Mouse (Mus musculus) kidney, embryonic 14.5 days (tissue): ENCODE measurements around the gene Crmp1. TPM values are rescaled to one million over a fixed set of nuclear protein-coding genes. Genes with fewer than 3 reads are reported as not detected.
A peak's percentile ranks its signal among the peaks of the same experiment; 100 is the strongest.

ENCODE experiments used
- ATAC-seq: fragments of 200-750 bp; cut with Nextera tagmentation; 2 replicates; pipeline ENCODE4 v1.8.0; 2017; ENCODE audit warnings: moderate number of reproducible peaks, mild to moderate bottlenecking, moderate TSS enrichment, moderate library complexity; ENCODE audit not compliant: low FRiP score, low TSS enrichment
- H3K27ac ChIP-seq: fragments of 300-500 bp; sonication (generic); 2 replicates; pipeline ENCODE4 v1.5.1; 2014; ENCODE audit warnings: low read depth, mild to moderate bottlenecking, low read length, moderate library complexity, mixed read lengths
- H3K27me3 ChIP-seq: fragments of 300-500 bp; sonication (generic); 2 replicates; pipeline ENCODE4 v1.6.1; 2014; ENCODE audit warnings: mild to moderate bottlenecking, low read length; ENCODE audit not compliant: control insufficient read depth, insufficient read depth
- H3K36me3 ChIP-seq: fragments of 300-500 bp; sonication (generic); 2 replicates; pipeline ENCODE4 v1.6.1; 2014; ENCODE audit warnings: low read length, mixed read lengths; ENCODE audit not compliant: control insufficient read depth, insufficient read depth
- H3K4me1 ChIP-seq: fragments of 300-500 bp; sonication (generic); 2 replicates; pipeline ENCODE4 v1.6.1; 2014; ENCODE audit warnings: low read length, mixed read lengths; ENCODE audit not compliant: control insufficient read depth, insufficient read depth
- H3K4me2 ChIP-seq: fragments of 300-500 bp; sonication (generic); replicated peaks from 2 replicates; pipeline ENCODE4 v1.6.1; 2014; ENCODE audit warnings: low read depth, mild to moderate bottlenecking, low read length
- H3K4me3 ChIP-seq: fragments of 300-500 bp; sonication (generic); 2 replicates; pipeline ENCODE4 v1.5.1; 2014; ENCODE audit warnings: mild to moderate bottlenecking, low read length
- H3K9ac ChIP-seq: fragments of 300-500 bp; sonication (generic); 2 replicates; pipeline ENCODE4 v1.6.1; 2014; ENCODE audit warnings: low read depth, mild to moderate bottlenecking, low read length, moderate library complexity
- H3K9me3 ChIP-seq: fragments of 300-500 bp; sonication (generic); 2 replicates; pipeline ENCODE4 v1.6.1; 2016; ENCODE audit warnings: low read length; ENCODE audit not compliant: control insufficient read depth
- WGBS: fragments of 180-500 bp; shearing (Covaris S2); extraction: QIAGEN DNeasy Blood & Tissue Kit; methylation state at CpG from one replicate; pipeline ENCODE4 v1.1.7; 2014; 5-methylcytosine and 5-hydroxymethylcytosine counted together
- polyA plus RNA-seq: library from polyadenylated mRNA; unstranded; fragments of >200 nt; fragmentation: Nextera tagmentation; extraction: Ambion mirVana; gene quantifications from 2 replicates; pipeline ENCODE4 v1.2.1, GENCODE M21; 2014

The Crmp1 gene
- 9.7 and 12.0 TPM in 2 replicates for polyA plus RNA-seq

DNA sequence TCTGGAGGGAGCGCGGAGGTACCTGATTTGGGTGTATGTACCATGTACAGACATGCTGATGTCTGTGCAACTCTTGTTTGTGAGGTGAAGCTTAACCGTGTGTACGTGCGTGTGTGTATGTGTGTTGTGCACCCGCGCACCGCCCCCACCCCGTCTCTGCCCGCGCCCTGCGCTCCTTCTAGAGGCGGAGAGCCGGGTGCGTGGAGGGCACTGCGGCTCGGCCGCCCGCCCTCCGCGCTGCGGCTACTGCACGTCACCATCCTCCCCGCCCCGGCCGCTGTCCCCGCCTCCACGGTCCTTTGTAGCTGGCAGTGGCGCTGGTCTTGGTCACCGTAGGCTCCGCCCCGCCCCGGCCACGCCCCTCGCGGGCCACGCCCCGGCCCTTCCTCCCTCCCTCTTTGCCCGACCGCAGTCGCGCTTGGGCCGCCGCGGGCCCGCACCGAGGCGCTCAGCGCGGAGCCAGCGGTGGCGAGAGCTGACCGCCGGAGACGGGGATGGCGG is at the start of gene Crmp1:
Gene Crmp1 (plus strand): TSS at position 290 of the 501 bp plus-strand sequence.
- Histone ChIP-seq H3K4me2 (peak within 1 kb of the TSS; percentile 70), H3K9ac (no peak within 1 kb of the TSS), H3K36me3 (no peaks in the 10 kb centered on the region), H3K9me3 (no peaks in the 10 kb centered on the region), H3K4me1 (peaks cover 12% of the 10 kb centered on the region; the same call in 1 of the 2 replicates), H3K27me3 (peaks cover 58% of the 10 kb centered on the region), H3K27ac (no peak within 1 kb of the TSS), H3K4me3 (peak within 1 kb of the TSS; percentile 41)
- 2% methylated on average over 44 of the region's 56 CpGs for WGBS
- peak; percentile 70 for ATAC-seq

DNA sequence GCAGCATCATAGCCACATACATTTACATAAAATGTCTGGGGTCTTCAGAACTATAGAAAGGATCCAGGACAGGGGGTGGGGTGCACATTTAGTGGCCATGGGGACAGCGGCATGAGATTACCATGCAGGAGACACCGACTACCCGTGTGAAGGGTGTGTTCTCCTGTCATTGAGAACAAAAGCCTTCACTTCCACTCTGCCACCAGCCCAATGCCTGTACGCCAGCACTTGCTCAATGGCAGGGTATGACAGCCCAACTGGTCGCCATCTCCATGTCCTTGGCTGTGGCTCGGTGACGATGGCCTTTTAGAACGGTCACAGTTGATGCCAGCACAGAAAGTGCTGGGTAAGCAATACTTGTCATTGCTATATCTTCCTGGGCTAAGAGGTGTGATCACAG is 45.5 kb upstream of the Crmp1 start:
- Histone ChIP-seq H3K9ac (no peak overlapping the region), H3K27me3 (no peaks in the 10 kb centered on the region; the same call in 1 of the 2 replicates), H3K9me3 (no peaks in the 10 kb centered on the region), H3K4me3 (no peak overlapping the region), H3K4me1 (peaks cover 26% of the 10 kb centered on the region; the same call in 1 of the 2 replicates), H3K27ac (no peak overlapping the region), H3K4me2 (no peak overlapping the region), H3K36me3 (no peaks in the 10 kb centered on the region)
- WGBS, result 78% methylated on average over 8 of the region's 8 CpGs
- no peak for ATAC-seq

DNA sequence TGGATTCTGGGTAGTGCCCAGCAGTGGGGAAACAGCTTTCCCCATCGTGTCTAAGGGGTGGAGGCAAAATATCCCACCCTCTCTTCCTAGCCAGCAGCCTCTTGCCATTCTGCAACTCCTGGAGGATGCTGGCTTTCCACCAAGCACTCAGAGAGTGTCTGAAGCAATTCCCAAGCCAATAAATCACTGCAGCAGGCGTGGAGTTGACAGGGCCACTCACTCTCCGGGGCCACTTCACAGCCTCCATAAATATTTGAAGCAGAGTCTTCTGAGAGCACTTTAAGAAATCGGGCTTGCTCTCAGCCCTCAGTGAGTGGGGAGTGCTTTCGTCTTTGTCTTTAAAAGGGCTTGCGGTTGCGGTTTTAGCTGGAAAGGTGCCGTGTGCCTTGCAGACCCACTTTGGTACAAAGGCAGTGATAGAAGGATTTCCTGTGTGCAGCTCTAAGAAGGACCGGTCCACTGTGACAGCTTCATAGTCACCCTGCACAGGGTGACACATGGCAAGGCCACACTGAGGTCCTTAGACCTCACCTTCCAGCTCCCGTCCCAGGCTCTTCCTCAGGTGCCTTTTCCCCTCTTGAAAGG is 45.0 kb upstream of the Crmp1 start:
- ATAC-seq, result peak; percentile 34; the same call in 1 of the 2 replicates

DNA sequence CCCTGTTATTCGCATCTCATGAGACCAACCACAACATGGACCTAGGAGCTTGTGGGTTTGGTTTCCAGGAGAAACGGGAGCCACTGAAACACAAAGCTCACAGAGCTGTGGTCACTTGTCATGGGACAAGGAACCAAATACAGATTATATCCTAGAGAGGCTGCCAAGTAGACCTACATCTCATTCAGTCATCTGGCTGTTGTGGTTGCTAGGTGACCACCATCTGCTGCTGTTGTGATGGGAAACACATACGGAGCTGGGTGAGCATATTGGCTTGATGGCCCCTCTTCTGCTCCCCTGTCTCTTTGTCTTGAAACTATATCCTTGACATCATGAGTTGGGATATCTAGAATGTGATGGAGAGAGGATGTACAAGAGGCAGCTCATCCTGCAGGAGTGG is 44.3 kb upstream of the Crmp1 start:
- ATAC-seq, result no peak
- 65% methylated on average over 3 of the region's 3 CpGs for WGBS
- no peaks in the 10 kb centered on the region for H3K27me3 ChIP-seq
- no peak overlapping the region for H3K9ac ChIP-seq
- peaks cover 26% of the 10 kb centered on the region; the same call in 1 of the 2 replicates for H3K4me1 ChIP-seq
- H3K4me2 ChIP-seq, result no peak overlapping the region
- H3K27ac ChIP-seq, result no peak overlapping the region
- H3K4me3 ChIP-seq, result no peak overlapping the region
- no peaks in the 10 kb centered on the region for H3K9me3 ChIP-seq
- no peaks in the 10 kb centered on the region for H3K36me3 ChIP-seq

More for the DNA sequence above, 45.0 kb upstream of the Crmp1 start:
- Histone ChIP-seq H3K4me3 (no peak overlapping the region), H3K27me3 (no peaks in the 10 kb centered on the region), H3K27ac (no peak overlapping the region), H3K9me3 (no peaks in the 10 kb centered on the region), H3K9ac (no peak overlapping the region), H3K4me1 (peaks cover 26% of the 10 kb centered on the region; the same call in 1 of the 2 replicates), H3K36me3 (no peaks in the 10 kb centered on the region), H3K4me2 (0 out of 2 replicates have a peak overlapping the region, but pooled peaks have one; percentile 10)
- 25% methylated on average over 10 of the region's 10 CpGs for WGBS

DNA sequence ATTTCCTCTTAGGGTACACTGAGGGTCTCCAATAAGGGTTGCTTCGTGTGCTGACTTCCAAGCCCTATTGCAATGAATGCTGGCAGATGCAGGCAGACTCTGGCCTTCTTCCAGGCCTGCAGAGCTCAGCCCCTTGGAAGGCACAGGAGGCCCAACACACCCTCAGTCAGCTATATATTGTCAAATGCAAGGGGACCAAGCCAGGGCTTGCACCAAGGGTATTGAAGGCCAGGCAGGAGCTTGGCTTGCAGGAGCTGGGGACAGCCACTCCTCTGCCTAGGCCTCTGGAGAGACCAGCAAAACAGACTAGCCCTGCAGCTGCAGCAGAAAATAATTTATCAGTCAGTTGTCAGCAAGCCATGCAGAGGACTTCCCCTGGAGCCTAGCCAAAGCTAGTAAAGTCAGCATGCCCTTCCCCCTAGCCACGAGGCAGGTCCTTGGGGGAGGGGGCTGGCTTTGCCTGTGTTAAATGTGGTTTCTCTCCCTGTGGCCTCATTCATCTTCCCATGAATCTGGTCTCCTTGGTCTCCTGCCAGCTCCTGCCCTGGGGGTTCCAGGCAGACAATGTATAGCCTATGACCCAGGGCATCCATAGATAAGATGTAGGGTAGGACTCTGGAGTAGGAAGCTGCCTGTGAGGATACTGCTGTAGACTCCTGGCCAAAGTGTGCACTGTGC is 43.6 kb upstream of the Crmp1 start:
- no peak overlapping the region for H3K9ac ChIP-seq
- H3K36me3 ChIP-seq, result no peaks in the 10 kb centered on the region
- H3K4me1 ChIP-seq, result peaks cover 26% of the 10 kb centered on the region; the same call in 1 of the 2 replicates
- no peak overlapping the region for H3K4me2 ChIP-seq
- H3K9me3 ChIP-seq, result no peaks in the 10 kb centered on the region
- H3K27me3 ChIP-seq, result no peaks in the 10 kb centered on the region
- no peak overlapping the region for H3K27ac ChIP-seq
- peak; percentile 76 for ATAC-seq
- no peak overlapping the region for H3K4me3 ChIP-seq
- 17% methylated on average over 2 of the region's 2 CpGs for WGBS

DNA sequence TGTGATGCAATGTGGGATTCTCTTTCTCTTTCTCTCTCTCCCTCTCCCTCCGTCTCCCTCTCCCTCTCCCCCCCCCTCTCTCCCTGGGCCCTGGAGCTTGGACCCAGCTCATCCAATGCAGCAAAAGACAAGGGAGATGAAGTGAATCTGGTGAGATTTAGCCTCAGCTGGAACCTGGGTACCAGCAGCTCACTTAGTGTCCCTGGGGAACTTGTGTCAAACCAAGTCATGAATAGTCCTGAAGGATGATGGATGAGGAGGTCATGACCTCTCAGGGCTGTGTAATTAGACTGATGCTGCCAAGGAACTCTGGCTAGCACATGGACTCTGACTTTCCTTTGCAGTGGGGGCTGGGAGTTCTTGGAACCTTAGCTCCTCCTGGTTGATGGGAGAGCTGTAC is 39.5 kb upstream of the Crmp1 start:
- peaks cover 16% of the 10 kb centered on the region; the same call in 1 of the 2 replicates for H3K4me1 ChIP-seq
- H3K4me3 ChIP-seq, result no peak overlapping the region
- H3K27ac ChIP-seq, result no peak overlapping the region
- H3K27me3 ChIP-seq, result no peaks in the 10 kb centered on the region
- 22% methylated on average over 1 of the region's 1 CpGs for WGBS
- no peaks in the 10 kb centered on the region for H3K9me3 ChIP-seq
- H3K36me3 ChIP-seq, result no peaks in the 10 kb centered on the region
- no peak overlapping the region for H3K9ac ChIP-seq
- ATAC-seq, result no peak
- no peak overlapping the region for H3K4me2 ChIP-seq

DNA sequence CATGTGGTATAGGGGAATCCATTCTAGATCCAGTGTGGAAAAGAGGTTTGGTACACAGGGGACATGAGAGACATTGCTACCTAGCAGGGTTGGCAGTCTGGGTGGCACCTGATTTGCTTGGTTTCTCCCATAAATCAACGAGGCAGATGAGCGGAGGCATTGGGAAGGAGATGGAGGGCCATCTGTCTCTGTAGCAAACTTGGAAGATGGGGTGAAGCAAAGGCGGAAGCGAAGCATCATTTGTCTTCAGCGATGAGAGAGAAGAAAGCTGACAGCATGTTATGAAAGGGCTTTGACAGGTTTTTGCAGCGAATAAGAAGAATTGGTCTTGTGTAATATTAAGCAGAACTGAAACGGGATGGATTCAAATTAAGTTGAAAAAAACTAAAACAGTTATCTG is 36.9 kb upstream of the Crmp1 start:
- ATAC-seq, result no peak
- no peak overlapping the region for H3K4me3 ChIP-seq
- no peaks in the 10 kb centered on the region for H3K4me1 ChIP-seq
- no peak overlapping the region for H3K27ac ChIP-seq
- no peak overlapping the region for H3K4me2 ChIP-seq
- WGBS, result 85% methylated on average over 7 of the region's 7 CpGs
- 0 out of 2 replicates have a peak, but pooled peaks cover 4% of the 10 kb centered on the region for H3K9me3 ChIP-seq
- H3K27me3 ChIP-seq, result no peaks in the 10 kb centered on the region
- no peaks in the 10 kb centered on the region for H3K36me3 ChIP-seq
- H3K9ac ChIP-seq, result no peak overlapping the region

DNA sequence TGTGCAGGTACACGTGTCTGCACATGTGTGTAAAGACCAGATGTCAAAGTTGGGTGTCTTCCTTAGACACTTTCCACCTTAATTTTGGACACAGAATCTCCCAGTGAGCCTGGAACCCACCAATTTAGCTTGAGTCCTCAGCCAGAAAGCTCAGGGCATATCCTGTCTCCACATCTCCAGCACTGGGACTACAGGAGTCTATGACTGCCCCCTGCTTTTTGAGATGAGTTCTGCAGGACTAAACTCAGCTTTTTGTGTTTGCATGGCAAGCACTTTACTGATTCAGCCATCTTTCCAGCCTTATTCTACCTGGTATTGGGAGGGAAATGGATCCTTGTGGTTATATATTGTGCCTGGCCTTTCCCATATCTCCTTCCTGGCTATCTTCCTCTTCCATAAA is 36.3 kb upstream of the Crmp1 start:
- H3K36me3 ChIP-seq, result no peaks in the 10 kb centered on the region
- no peaks in the 10 kb centered on the region for H3K27me3 ChIP-seq
- H3K4me1 ChIP-seq, result no peaks in the 10 kb centered on the region
- no peak overlapping the region for H3K4me3 ChIP-seq
- 92% methylated on average over 1 of the region's 1 CpGs for WGBS
- no peak for ATAC-seq
- H3K27ac ChIP-seq, result no peak overlapping the region
- 0 out of 2 replicates have a peak, but pooled peaks cover 4% of the 10 kb centered on the region for H3K9me3 ChIP-seq
- no peak overlapping the region for H3K9ac ChIP-seq
- no peak overlapping the region for H3K4me2 ChIP-seq

DNA sequence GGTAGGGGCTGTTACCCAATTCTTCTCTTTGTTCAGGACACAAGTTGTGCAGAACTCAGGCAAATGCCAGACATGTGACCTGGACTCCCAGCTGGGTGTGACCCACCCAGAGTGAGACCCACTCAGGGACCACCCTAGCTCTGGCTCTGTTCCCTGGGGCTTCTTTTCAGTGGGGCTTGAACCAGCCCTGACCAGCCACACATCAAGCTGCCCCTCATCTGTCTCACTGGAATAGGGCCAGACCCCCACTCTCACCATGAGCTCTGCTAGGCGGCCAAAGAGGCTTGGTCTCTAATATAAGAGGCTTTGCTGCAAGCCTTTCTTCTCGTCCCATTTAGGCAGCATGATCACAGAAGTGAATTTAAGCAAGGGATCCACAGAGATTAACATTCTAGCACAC is 35.4 kb upstream of the Crmp1 start:
- 0 out of 2 replicates have a peak, but pooled peaks cover 4% of the 10 kb centered on the region for H3K9me3 ChIP-seq
- no peak overlapping the region for H3K9ac ChIP-seq
- H3K27me3 ChIP-seq, result no peaks in the 10 kb centered on the region
- 78% methylated on average over 2 of the region's 2 CpGs for WGBS
- no peak overlapping the region for H3K4me2 ChIP-seq
- no peak for ATAC-seq
- H3K27ac ChIP-seq, result no peak overlapping the region
- H3K36me3 ChIP-seq, result no peaks in the 10 kb centered on the region
- H3K4me1 ChIP-seq, result no peaks in the 10 kb centered on the region
- H3K4me3 ChIP-seq, result no peak overlapping the region
